Mouse (Mus musculus) hindbrain, embryonic 13.5 days (tissue): ENCODE results near the gene Gm10300. TPM values are rescaled to one million over a fixed set of nuclear protein-coding genes. Genes with fewer than 3 reads are reported as not detected.

Source experiments
- ATAC-seq: fragments of 200-750 bp; cut with Nextera tagmentation; 2 replicates; pipeline ENCODE4 v1.8.0; 2017; ENCODE audit warnings: moderate TSS enrichment; ENCODE audit not compliant: low FRiP score
- H3K27ac ChIP-seq: fragments of 300-500 bp; sonication (generic); 2 replicates; pipeline ENCODE4 v1.5.1; 2015; ENCODE audit warnings: inconsistent platforms, mild to moderate bottlenecking, moderate library complexity
- H3K27me3 ChIP-seq: fragments of 300-500 bp; sonication (generic); 2 replicates; pipeline ENCODE4 v1.6.1; 2015; ENCODE audit warnings: mild to moderate bottlenecking, inconsistent platforms
- H3K36me3 ChIP-seq: fragments of 300-500 bp; sonication (generic); 2 replicates; pipeline ENCODE4 v1.6.1; 2015; ENCODE audit warnings: mild to moderate bottlenecking, inconsistent platforms
- H3K4me1 ChIP-seq: fragments of 300-500 bp; sonication (generic); replicated peaks from 2 replicates; pipeline ENCODE4 v1.6.1; 2015; ENCODE audit warnings: inconsistent platforms
- H3K4me2 ChIP-seq: fragments of 300-500 bp; sonication (generic); 2 replicates; pipeline ENCODE4 v1.6.1; 2015; ENCODE audit warnings: inconsistent platforms, mild to moderate bottlenecking, moderate library complexity
- H3K4me3 ChIP-seq: fragments of 300-500 bp; sonication (generic); 2 replicates; pipeline ENCODE4 v1.5.1; 2015; ENCODE audit warnings: mild to moderate bottlenecking, inconsistent platforms
- H3K9ac ChIP-seq: fragments of 300-500 bp; sonication (generic); 2 replicates; pipeline ENCODE4 v1.6.1; 2015; ENCODE audit warnings: mild to moderate bottlenecking, inconsistent platforms
- H3K9me3 ChIP-seq: fragments of 300-500 bp; sonication (generic); 2 replicates; pipeline ENCODE4 v1.6.1; 2016; ENCODE audit warnings: inconsistent platforms
- WGBS: fragments of 180-500 bp; shearing (Covaris S2); methylation state at CpG from one replicate; pipeline ENCODE4 v1.1.7; 2015; 5-methylcytosine and 5-hydroxymethylcytosine counted together
- polyA plus RNA-seq: library from polyadenylated mRNA; unstranded; fragments of >200 nt; fragmentation: Nextera tagmentation; extraction: Ambion mirVana; gene quantifications from 2 replicates; pipeline ENCODE4 v1.2.1, GENCODE M21; 2015

Gene Gm10300
- not detected in 2 replicates for polyA plus RNA-seq

GRCm38 (mm10) chr4:132074077-132074932 lies at the start of gene Gm10300:
Gene Gm10300, plus strand, starts transcription at chr4:132074697.
- Histone ChIP-seq H3K9me3 (no peaks in the 10 kb centered on the region), H3K27ac (no peak within 1 kb of the TSS), H3K36me3 (no peaks in the 10 kb centered on the region), H3K4me2 (peak within 1 kb of the TSS; percentile 100), H3K27me3 (peaks cover 31% of the 10 kb centered on the region), H3K4me3 (peak within 1 kb of the TSS; percentile 54), H3K9ac (peak within 1 kb of the TSS; percentile 76), H3K4me1 (peaks cover 13% of the 10 kb centered on the region)
- under 1% methylated on average over 42 of the region's 42 CpGs for WGBS
- peak; percentile 69 for ATAC-seq

- H3K36me3 ChIP-seq = no peaks in the 10 kb centered on the region
- H3K4me2 ChIP-seq = 0 out of 2 replicates have a peak overlapping the region, but pooled peaks have one; percentile 15
- WGBS = 71% methylated on average over 2 of the region's 2 CpGs
- H3K9me3 ChIP-seq = no peaks in the 10 kb centered on the region
- ATAC-seq = no peak
- no peak overlapping the region for H3K4me3 ChIP-seq
- peak overlapping the region; percentile 66 for H3K27ac ChIP-seq
- peaks cover 26% of the 10 kb centered on the region for H3K4me1 ChIP-seq
- no peak overlapping the region for H3K9ac ChIP-seq
- H3K27me3 ChIP-seq = no peaks in the 10 kb centered on the region
Measured at GRCm38 (mm10) chr4:132025264-132025663, 49.2 kb upstream of the Gm10300 start.

GRCm38 (mm10) chr4:132025738-132026527 lies 48.6 kb upstream of the Gm10300 start:
- no peaks in the 10 kb centered on the region for H3K36me3 ChIP-seq
- H3K4me3 ChIP-seq = no peak overlapping the region
- no peak overlapping the region for H3K9ac ChIP-seq
- H3K27ac ChIP-seq = peak overlapping the region; percentile 66
- no peak for ATAC-seq
- no peaks in the 10 kb centered on the region for H3K9me3 ChIP-seq
- no peaks in the 10 kb centered on the region for H3K27me3 ChIP-seq
- H3K4me2 ChIP-seq = 0 out of 2 replicates have a peak overlapping the region, but pooled peaks have one; percentile 15
- H3K4me1 ChIP-seq = peaks cover 25% of the 10 kb centered on the region
- 27% methylated on average over 5 of the region's 5 CpGs for WGBS

DNA sequence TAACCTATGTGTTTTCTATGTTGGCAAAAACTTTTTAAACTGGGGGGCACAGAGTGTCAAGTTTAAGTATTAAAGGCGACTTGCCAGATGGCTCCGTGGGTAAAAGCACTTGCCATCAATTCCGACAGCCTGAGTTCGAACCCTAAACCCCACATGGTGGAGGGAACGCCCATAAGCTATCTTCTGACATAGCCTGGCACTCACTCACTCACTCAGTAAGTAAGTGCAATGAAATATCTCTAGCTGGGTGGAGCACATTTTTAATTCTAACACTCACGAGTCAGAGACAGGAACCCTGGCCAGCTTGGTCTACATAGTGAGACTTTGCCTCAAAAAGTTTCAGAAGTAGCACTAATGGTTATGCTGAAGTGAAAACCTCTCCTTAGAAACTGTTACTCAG lies 47.3 kb upstream of the Gm10300 start:
- no peak overlapping the region for H3K4me3 ChIP-seq
- no peak overlapping the region for H3K27ac ChIP-seq
- ATAC-seq = no peak
- WGBS = 88% methylated on average over 6 of the region's 6 CpGs
- H3K9me3 ChIP-seq = no peaks in the 10 kb centered on the region
- H3K9ac ChIP-seq = no peak overlapping the region
- peaks cover 33% of the 10 kb centered on the region for H3K4me1 ChIP-seq
- no peaks in the 10 kb centered on the region for H3K36me3 ChIP-seq
- H3K4me2 ChIP-seq = no peak overlapping the region
- H3K27me3 ChIP-seq = no peaks in the 10 kb centered on the region

- Histone ChIP-seq H3K4me1 (peaks cover 33% of the 10 kb centered on the region), H3K27me3 (no peaks in the 10 kb centered on the region), H3K27ac (no peak overlapping the region), H3K9me3 (no peaks in the 10 kb centered on the region), H3K36me3 (no peaks in the 10 kb centered on the region), H3K4me3 (no peak overlapping the region), H3K4me2 (no peak overlapping the region), H3K9ac (no peak overlapping the region)
- WGBS = 92% methylated on average over 1 of the region's 1 CpGs
- ATAC-seq = no peak
Measured at GRCm38 (mm10) chr4:132027806-132028205, 46.7 kb upstream of the Gm10300 start.

- peak overlapping the region; percentile 40; the same call in 1 of the 2 replicates for H3K27ac ChIP-seq
- no peaks in the 10 kb centered on the region for H3K36me3 ChIP-seq
- WGBS = 58% methylated on average over 10 of the region's 10 CpGs
- H3K4me1 ChIP-seq = peaks cover 37% of the 10 kb centered on the region
- no peak for ATAC-seq
- no peaks in the 10 kb centered on the region for H3K27me3 ChIP-seq
- no peaks in the 10 kb centered on the region for H3K9me3 ChIP-seq
- no peak overlapping the region for H3K4me3 ChIP-seq
- no peak overlapping the region for H3K9ac ChIP-seq
- H3K4me2 ChIP-seq = no peak overlapping the region
Measured at GRCm38 (mm10) chr4:132029851-132030741, 44.4 kb upstream of the Gm10300 start.

- Histone ChIP-seq H3K27me3 (no peaks in the 10 kb centered on the region), H3K36me3 (no peaks in the 10 kb centered on the region), H3K9me3 (no peaks in the 10 kb centered on the region), H3K27ac (peak overlapping the region; percentile 44), H3K9ac (no peak overlapping the region), H3K4me2 (no peak overlapping the region), H3K4me1 (peaks cover 51% of the 10 kb centered on the region), H3K4me3 (no peak overlapping the region)
- WGBS = 85% methylated on average over 1 of the region's 1 CpGs
- ATAC-seq = no peak
Measured at GRCm38 (mm10) chr4:132033183-132033582, 41.3 kb upstream of the Gm10300 start.

GRCm38 (mm10) chr4:132034242-132034641 lies 40.3 kb upstream of the Gm10300 start:
- H3K36me3 ChIP-seq = no peaks in the 10 kb centered on the region
- no peak for ATAC-seq
- 20% methylated on average over 2 of the region's 2 CpGs for WGBS

GRCm38 (mm10) chr4:132037137-132037536 lies 37.4 kb upstream of the Gm10300 start:
- Histone ChIP-seq H3K27me3 (no peaks in the 10 kb centered on the region), H3K27ac (no peak overlapping the region), H3K36me3 (no peaks in the 10 kb centered on the region), H3K9ac (no peak overlapping the region), H3K4me2 (no peak overlapping the region), H3K4me3 (no peak overlapping the region), H3K9me3 (no peaks in the 10 kb centered on the region), H3K4me1 (peaks cover 55% of the 10 kb centered on the region)
- 81% methylated on average over 5 of the region's 5 CpGs for WGBS
- ATAC-seq = no peak

More at GRCm38 (mm10) chr4:132034242-132034641, 40.3 kb upstream of the Gm10300 start:
- Histone ChIP-seq H3K9me3 (no peaks in the 10 kb centered on the region), H3K27me3 (no peaks in the 10 kb centered on the region), H3K9ac (no peak overlapping the region), H3K4me2 (no peak overlapping the region), H3K4me1 (peaks cover 58% of the 10 kb centered on the region), H3K27ac (peak overlapping the region; percentile 48; the same call in 1 of the 2 replicates), H3K4me3 (no peak overlapping the region)

GRCm38 (mm10) chr4:132037991-132038390 lies 36.5 kb upstream of the Gm10300 start:
- no peaks in the 10 kb centered on the region for H3K9me3 ChIP-seq
- peak overlapping the region; percentile 64 for H3K27ac ChIP-seq
- H3K27me3 ChIP-seq = no peaks in the 10 kb centered on the region
- H3K4me3 ChIP-seq = no peak overlapping the region
- H3K9ac ChIP-seq = no peak overlapping the region
- H3K36me3 ChIP-seq = no peaks in the 10 kb centered on the region
- ATAC-seq = no peak
- 23% methylated on average over 7 of the region's 7 CpGs for WGBS
- H3K4me1 ChIP-seq = peaks cover 63% of the 10 kb centered on the region
- H3K4me2 ChIP-seq = no peak overlapping the region

DNA sequence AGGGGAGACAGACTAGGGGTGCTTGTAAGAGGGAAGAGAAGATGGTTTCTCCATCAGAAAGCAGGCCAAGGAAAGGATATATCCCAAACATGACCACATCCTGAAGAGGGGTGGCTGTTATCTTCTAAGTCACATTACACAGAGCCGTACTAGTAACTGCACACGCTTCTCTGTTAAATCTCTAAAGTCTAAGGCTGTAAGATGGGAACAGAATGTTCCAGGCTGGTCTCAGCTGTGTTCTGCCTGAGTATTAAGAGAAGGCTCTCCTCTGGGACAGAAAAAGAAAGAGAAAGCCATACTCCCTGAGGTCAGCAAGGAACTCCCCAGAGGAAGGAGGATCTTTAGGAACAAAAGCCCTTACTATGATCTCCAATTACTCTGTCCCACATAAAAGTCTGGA lies 35.7 kb upstream of the Gm10300 start:
- H3K4me3 ChIP-seq = no peak overlapping the region
- H3K36me3 ChIP-seq = no peaks in the 10 kb centered on the region
- ATAC-seq = no peak
- H3K27me3 ChIP-seq = no peaks in the 10 kb centered on the region
- 73% methylated on average over 2 of the region's 2 CpGs for WGBS
- no peaks in the 10 kb centered on the region for H3K9me3 ChIP-seq
- no peak overlapping the region for H3K9ac ChIP-seq
- peaks cover 63% of the 10 kb centered on the region for H3K4me1 ChIP-seq
- H3K4me2 ChIP-seq = no peak overlapping the region
- H3K27ac ChIP-seq = peak overlapping the region; percentile 64
